Mouse (Mus musculus): ENCODE data around the gene Srp9.

DNA sequence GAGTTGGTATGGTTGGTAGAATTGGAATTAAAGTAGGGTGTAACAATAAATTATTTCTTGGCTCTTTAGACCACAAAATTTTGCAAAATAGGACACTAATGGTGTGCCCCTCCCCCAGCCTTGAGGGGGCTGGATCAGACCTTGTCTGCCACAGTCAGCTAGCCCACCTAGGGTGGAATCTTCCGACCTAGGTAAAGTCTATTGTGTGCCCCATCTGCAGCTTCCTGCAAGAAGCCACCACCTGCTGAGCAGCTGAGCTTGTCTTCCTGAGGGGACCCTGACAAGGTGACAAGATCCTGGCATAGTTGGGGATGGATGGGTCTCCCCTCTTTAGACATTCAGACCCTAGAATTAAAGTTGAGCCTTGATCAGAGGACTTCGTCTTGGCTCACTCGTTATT, 35.0 kb downstream of the Srp9 start:
- TF ChIP-seq EP300 (IDR thresholded peaks at IDR 0.05; ENCODE audit: low read depth) (no peak), CTCF (IDR thresholded peaks at IDR 0.05; ENCODE audit: low read depth) (no peak)
